Mouse (Mus musculus): ENCODE data around the gene Nwd1. TPM values are rescaled to one million over a fixed set of nuclear protein-coding genes. Genes with fewer than 3 reads are reported as not detected.

Gene Nwd1
- polyA plus RNA-seq, 1 experiment from 2014 or later = 0.01 TPM

GRCm38 (mm10) chr8:72753781-72754180, 107.3 kb downstream of the Nwd1 start:
- WGBS = 85% methylated on average over 2 of the region's 2 CpGs
- ATAC-seq (replicated peaks; ENCODE audit: low FRiP score) = no peak
- no peak overlapping the region for H3K4me2 ChIP-seq
- H3K9ac ChIP-seq = no peak overlapping the region
- no peaks in the 10 kb centered on the region for H3K4me1 ChIP-seq
- no peak overlapping the region for H3K4me3 ChIP-seq (replicated peaks)
- H3K27ac ChIP-seq = no peak overlapping the region
- peaks cover 95% of the 10 kb centered on the region for H3K36me3 ChIP-seq
- H3K27me3 ChIP-seq = no peaks in the 10 kb centered on the region
- no peaks in the 10 kb centered on the region for H3K9me3 ChIP-seq (replicated peaks)

- Histone ChIP-seq H3K4me2 (no peak overlapping the region), H3K4me1 (no peaks in the 10 kb centered on the region), H3K27me3 (no peaks in the 10 kb centered on the region), H3K9me3 (replicated peaks) (no peaks in the 10 kb centered on the region), H3K9ac (no peak overlapping the region), H3K36me3 (peaks cover 79% of the 10 kb centered on the region), H3K27ac (no peak overlapping the region), H3K4me3 (replicated peaks) (no peak overlapping the region)
- 94% methylated on average over 2 of the region's 2 CpGs for WGBS
- no peak for ATAC-seq (replicated peaks; ENCODE audit: low FRiP score)
These were observed 109.5 kb downstream of the Nwd1 start for GRCm38 (mm10) chr8:72756031-72756430.

DNA sequence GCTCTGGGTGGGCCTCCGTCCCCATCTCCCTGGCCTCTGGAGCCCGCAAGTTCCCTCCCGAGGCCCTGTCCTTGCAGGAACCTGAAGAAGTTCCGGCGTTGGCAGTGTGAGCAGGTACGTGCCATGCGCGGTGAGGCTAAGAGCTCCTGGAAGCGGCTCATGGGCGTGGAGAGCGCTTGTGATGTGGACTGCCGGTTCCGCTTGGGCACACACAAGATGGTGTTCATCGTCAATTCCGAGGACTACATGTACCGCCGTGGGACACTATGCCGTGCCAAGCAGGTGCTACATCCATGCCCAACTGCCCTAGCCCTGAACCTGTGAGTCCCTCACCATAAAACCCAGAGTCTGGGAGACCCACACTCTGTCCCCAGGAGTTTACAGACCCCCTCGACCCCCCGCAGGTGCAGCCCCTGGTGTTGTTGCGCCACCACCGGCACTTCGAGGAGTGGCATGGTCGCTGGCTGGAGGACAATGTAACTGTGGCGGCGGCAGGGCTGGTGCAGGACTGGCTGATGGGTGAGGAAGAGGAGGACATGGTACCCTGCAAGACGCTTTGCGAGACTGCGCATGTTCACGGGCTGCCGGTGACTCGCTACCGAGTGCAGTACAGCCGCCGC, 110.4 kb downstream of the Nwd1 start:
- Histone ChIP-seq H3K9me3 (replicated peaks) (no peaks in the 10 kb centered on the region), H3K27me3 (no peaks in the 10 kb centered on the region), H3K27ac (no peak overlapping the region), H3K4me2 (no peak overlapping the region), H3K4me3 (replicated peaks) (no peak overlapping the region), H3K9ac (no peak overlapping the region), H3K36me3 (peaks cover 70% of the 10 kb centered on the region), H3K4me1 (no peaks in the 10 kb centered on the region)
- no peak for ATAC-seq (replicated peaks; ENCODE audit: low FRiP score)
- 94% methylated on average over 35 of the region's 35 CpGs for WGBS

DNA sequence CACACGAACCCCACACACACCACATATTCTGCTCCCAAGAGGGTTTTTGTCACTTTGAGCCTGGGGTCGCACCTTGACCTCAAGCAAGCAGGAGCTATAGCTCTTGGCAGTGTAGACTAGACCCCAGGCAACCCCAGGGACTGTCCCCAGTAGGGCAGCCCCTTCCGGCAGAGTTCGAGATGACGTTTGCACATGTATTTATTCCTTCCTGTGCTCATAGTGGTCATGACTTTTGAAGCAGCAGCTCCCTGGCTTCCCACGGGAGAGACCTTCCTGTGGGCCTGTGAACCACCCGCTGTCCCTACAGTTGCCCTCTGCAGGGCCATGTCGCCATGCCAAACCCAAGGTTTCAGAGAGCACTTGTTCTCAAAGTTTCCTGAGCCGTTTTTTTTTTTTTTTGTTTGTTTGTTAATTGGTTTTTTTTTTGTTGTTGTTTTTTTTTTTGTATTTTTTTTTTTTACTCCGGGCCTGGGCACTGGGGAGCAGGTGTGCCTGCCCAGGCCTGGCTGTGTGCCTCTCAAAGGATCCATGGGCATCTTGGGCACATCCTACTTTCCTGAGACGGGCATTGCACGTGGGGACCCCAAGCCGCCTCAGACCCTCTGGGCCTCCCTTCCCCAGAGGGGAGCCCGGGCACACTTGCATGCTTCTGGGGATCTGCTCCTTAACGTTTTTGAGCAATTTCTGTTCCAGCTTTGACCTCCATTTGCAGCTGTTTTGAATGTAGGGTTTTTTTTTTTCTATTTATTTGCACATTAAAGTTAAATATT, 111.1 kb downstream of the Nwd1 start:
- no peak overlapping the region for H3K27ac ChIP-seq
- no peak overlapping the region for H3K9ac ChIP-seq
- WGBS = 87% methylated on average over 15 of the region's 15 CpGs
- H3K9me3 ChIP-seq (replicated peaks) = no peaks in the 10 kb centered on the region
- H3K4me1 ChIP-seq = no peaks in the 10 kb centered on the region
- no peak overlapping the region for H3K4me2 ChIP-seq
- H3K36me3 ChIP-seq = peaks cover 63% of the 10 kb centered on the region
- H3K27me3 ChIP-seq = no peaks in the 10 kb centered on the region
- H3K4me3 ChIP-seq (replicated peaks) = no peak overlapping the region
- no peak for ATAC-seq (replicated peaks; ENCODE audit: low FRiP score)

DNA sequence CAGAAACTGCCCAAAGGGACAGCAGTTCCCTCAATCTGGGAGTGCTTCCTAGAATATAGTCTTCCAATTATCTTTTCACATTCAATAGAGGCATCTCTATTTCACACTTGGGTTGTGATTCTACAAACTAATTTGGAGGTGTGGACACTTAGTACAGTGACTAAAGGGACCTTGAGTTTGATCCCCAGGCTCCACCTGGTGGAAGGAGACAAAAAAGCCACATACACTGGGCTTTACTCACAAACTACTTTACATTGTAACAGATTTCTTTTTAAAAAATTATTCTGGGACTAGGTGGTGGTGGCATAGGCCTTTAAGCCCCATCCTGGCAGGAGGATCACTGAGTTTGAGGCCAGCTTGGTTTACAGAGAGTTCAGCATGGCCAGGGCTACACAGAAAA, 111.8 kb downstream of the Nwd1 start:
- H3K9ac ChIP-seq = no peak overlapping the region
- no peaks in the 10 kb centered on the region for H3K4me1 ChIP-seq
- H3K27ac ChIP-seq = no peak overlapping the region
- H3K4me2 ChIP-seq = no peak overlapping the region
- H3K27me3 ChIP-seq = no peaks in the 10 kb centered on the region
- H3K9me3 ChIP-seq (replicated peaks) = no peaks in the 10 kb centered on the region
- no peak overlapping the region for H3K4me3 ChIP-seq (replicated peaks)
- ATAC-seq (replicated peaks; ENCODE audit: low FRiP score) = no peak
- peaks cover 56% of the 10 kb centered on the region for H3K36me3 ChIP-seq

GRCm38 (mm10) chr8:72760216-72760615, 113.7 kb downstream of the Nwd1 start:
- H3K27me3 ChIP-seq = no peaks in the 10 kb centered on the region
- no peak for ATAC-seq (replicated peaks; ENCODE audit: low FRiP score)
- no peaks in the 10 kb centered on the region for H3K4me1 ChIP-seq
- no peak overlapping the region for H3K9ac ChIP-seq
- no peaks in the 10 kb centered on the region for H3K9me3 ChIP-seq (replicated peaks)
- no peak overlapping the region for H3K4me3 ChIP-seq (replicated peaks)
- WGBS = 83% methylated on average over 3 of the region's 3 CpGs
- no peak overlapping the region for H3K4me2 ChIP-seq
- no peak overlapping the region for H3K27ac ChIP-seq
- peaks cover 42% of the 10 kb centered on the region for H3K36me3 ChIP-seq

DNA sequence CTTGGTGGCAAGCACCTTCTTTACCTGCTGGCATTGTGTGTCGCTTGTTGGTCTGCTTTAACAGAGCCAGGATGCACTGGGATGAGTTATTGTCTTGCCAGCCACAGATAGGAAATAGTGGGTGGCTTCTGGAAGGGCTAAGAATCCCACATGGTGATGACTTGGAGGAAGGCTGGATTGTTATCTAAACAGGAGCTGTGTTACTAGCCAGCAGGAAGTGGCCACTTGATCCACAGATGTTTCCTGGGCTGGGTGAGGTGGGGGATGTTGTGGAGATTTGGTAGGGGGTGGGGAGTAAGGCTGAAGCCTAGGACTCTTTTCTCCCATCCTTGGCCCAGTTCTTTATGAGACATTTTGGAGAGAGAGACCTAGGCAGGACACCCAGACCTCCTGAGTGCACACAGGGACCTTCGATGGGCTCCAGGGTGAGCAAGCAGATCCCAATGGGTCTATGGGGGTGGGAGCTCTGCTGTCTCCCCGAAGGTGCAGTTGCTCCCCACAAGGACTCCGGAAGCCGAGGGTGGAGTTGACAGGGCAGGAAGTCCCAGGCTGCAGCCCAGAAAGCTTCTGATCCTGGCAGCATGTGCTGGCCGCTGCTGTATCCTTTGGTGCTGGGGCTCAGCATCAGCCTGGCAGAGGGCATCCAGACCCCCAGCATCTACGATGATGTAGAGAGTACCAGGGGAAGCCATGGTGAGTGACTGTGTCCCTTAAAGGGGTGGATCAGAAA, 115.0 kb downstream of the Nwd1 start, which contains the start of gene F2rl3:
TSS of gene F2rl3 (plus strand) at position 559 of the 730 bp plus-strand sequence.
- Histone ChIP-seq H3K9ac (no peak within 1 kb of the TSS), H3K27me3 (no peaks in the 10 kb centered on the region), H3K4me2 (peak within 1 kb of the TSS; percentile 28; the same call in 1 of the 2 replicates), H3K4me3 (replicated peaks) (no peak within 1 kb of the TSS; the same call in 1 of the 2 replicates), H3K27ac (peak within 1 kb of the TSS; percentile 54; the same call in 1 of the 2 replicates), H3K9me3 (replicated peaks) (no peaks in the 10 kb centered on the region), H3K36me3 (peaks cover 29% of the 10 kb centered on the region), H3K4me1 (no peaks in the 10 kb centered on the region)
- WGBS = 64% methylated on average over 7 of the region's 7 CpGs
- no peak for ATAC-seq (replicated peaks; ENCODE audit: low FRiP score)

- 89% methylated on average over 12 of the region's 12 CpGs for WGBS
- Histone ChIP-seq H3K4me1 (peaks cover 7% of the 10 kb centered on the region; the same call in 1 of the 2 replicates), H3K36me3 (peaks cover 21% of the 10 kb centered on the region), H3K27me3 (no peaks in the 10 kb centered on the region), H3K9me3 (replicated peaks) (no peaks in the 10 kb centered on the region), H3K4me2 (peak overlapping the region; percentile 28; the same call in 1 of the 2 replicates), H3K9ac (no peak overlapping the region), H3K27ac (0 out of 2 replicates have a peak overlapping the region, but pooled peaks have one; percentile 32), H3K4me3 (replicated peaks) (no peak overlapping the region; the same call in 1 of the 2 replicates)
- ATAC-seq (replicated peaks; ENCODE audit: low FRiP score) = no peak
These were observed 115.8 kb downstream of the Nwd1 start for GRCm38 (mm10) chr8:72762306-72762705.

DNA sequence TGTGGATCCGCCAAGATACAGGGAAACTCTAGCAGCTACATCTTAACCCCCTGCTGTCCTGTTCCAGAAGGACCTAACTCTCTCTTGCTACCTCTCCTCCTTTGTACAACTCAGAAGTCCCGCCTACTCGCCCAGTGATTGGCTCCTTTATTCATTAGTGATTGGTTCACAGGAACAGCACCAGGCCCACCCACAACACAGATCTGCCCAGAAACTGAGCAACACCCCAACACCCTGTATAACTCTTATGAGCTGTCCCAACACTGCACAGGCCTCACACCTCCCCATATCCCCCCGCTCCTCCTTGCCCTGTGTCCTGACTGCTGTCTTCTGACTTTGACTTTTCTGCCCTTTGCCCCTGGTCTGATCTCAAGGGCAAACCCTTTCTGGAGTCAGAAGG, 119.2 kb downstream of the Nwd1 start:
- 71% methylated on average over 4 of the region's 4 CpGs for whole genome bisulfite sequencing
- Histone ChIP-seq H3K27ac (no peak overlapping the region), H3K27me3 (no peaks in the 10 kb centered on the region), H3K36me3 (no peaks in the 10 kb centered on the region), H3K4me1 (peaks cover 7% of the 10 kb centered on the region; the same call in 1 of the 2 replicates), H3K4me2 (no peak overlapping the region), H3K4me3 (replicated peaks) (no peak overlapping the region), H3K9ac (no peak overlapping the region), H3K9me3 (replicated peaks) (no peaks in the 10 kb centered on the region)
- ATAC-seq (replicated peaks; ENCODE audit: low FRiP score) = no peak; the same call in 1 of the 2 replicates

GRCm38 (mm10) chr8:72766777-72767176, 120.3 kb downstream of the Nwd1 start:
- H3K27ac ChIP-seq = no peak overlapping the region
- H3K4me3 ChIP-seq (replicated peaks) = no peak overlapping the region
- ATAC-seq (replicated peaks; ENCODE audit: low FRiP score) = no peak
- H3K4me1 ChIP-seq = peaks cover 7% of the 10 kb centered on the region; the same call in 1 of the 2 replicates
- no peak overlapping the region for H3K9ac ChIP-seq
- no peaks in the 10 kb centered on the region for H3K9me3 ChIP-seq (replicated peaks)
- 36% methylated on average over 7 of the region's 7 CpGs for WGBS
- no peak overlapping the region for H3K4me2 ChIP-seq
- H3K36me3 ChIP-seq = no peaks in the 10 kb centered on the region
- H3K27me3 ChIP-seq = no peaks in the 10 kb centered on the region

Data from kidney, embryonic 15.5 days (tissue).